Mouse (Mus musculus) neural tube, embryonic 11.5 days (tissue): ENCODE results near the gene Olfr1043. TPM values are rescaled to one million over a fixed set of nuclear protein-coding genes. Genes with fewer than 3 reads are reported as not detected.
"Not testable (repeated sequence)": the region's sequence is repeated elsewhere in the genome, so short reads cannot be mapped to it uniquely, and the experiment has no call there.

Experiments
- ATAC-seq: fragments of 200-750 bp; cut with Nextera tagmentation; 2 replicates; pipeline ENCODE4 v1.8.0; 2017; ENCODE audit warnings: moderate number of reproducible peaks, mild to moderate bottlenecking, moderate TSS enrichment, moderate library complexity; ENCODE audit not compliant: insufficient read depth, low FRiP score, low TSS enrichment
- DNase-seq: peaks from one replicate; pipeline ENCODE4 v3.0.0-alpha.2; 2015; ENCODE audit warnings: low spot score
- H3K27ac ChIP-seq: fragments of 300-500 bp; sonication (generic); 2 replicates; pipeline ENCODE4 v1.5.1; 2014; ENCODE audit warnings: low read depth, mild to moderate bottlenecking, low read length
- H3K27me3 ChIP-seq: fragments of 300-500 bp; sonication (generic); 2 replicates; pipeline ENCODE4 v1.6.1; 2014; ENCODE audit warnings: mild to moderate bottlenecking, low read length, mixed read lengths; ENCODE audit not compliant: control insufficient read depth, insufficient read depth
- H3K36me3 ChIP-seq: fragments of 300-500 bp; sonication (generic); 2 replicates; pipeline ENCODE4 v1.6.1; 2014; ENCODE audit warnings: mild to moderate bottlenecking, low read length, moderate library complexity, mixed read lengths; ENCODE audit not compliant: control insufficient read depth, insufficient read depth
- H3K4me1 ChIP-seq: fragments of 300-500 bp; sonication (generic); 2 replicates; pipeline ENCODE4 v1.6.1; 2014; ENCODE audit warnings: low read length, mixed read lengths; ENCODE audit not compliant: control insufficient read depth, insufficient read depth
- H3K4me2 ChIP-seq: fragments of 300-500 bp; sonication (generic); 2 replicates; pipeline ENCODE4 v1.6.1; 2014; ENCODE audit warnings: low read depth, mild to moderate bottlenecking, moderate library complexity
- H3K4me3 ChIP-seq: fragments of 300-500 bp; sonication (generic); 2 replicates; pipeline ENCODE4 v1.5.1; 2014; ENCODE audit warnings: low read depth, low read length
- H3K9ac ChIP-seq: fragments of 300-500 bp; sonication (generic); 2 replicates; pipeline ENCODE4 v1.6.1; 2014; ENCODE audit warnings: mild to moderate bottlenecking, low read length
- H3K9me3 ChIP-seq: fragments of 300-500 bp; sonication (generic); 2 replicates; pipeline ENCODE4 v1.6.1; 2016; ENCODE audit warnings: low read length; ENCODE audit not compliant: control insufficient read depth
- WGBS: fragments of 180-500 bp; shearing (Covaris S2); extraction: QIAGEN DNeasy Blood & Tissue Kit; methylation state at CpG from one replicate; pipeline ENCODE4 v1.1.7; 2014; 5-methylcytosine and 5-hydroxymethylcytosine counted together
- polyA plus RNA-seq: library from polyadenylated mRNA; unstranded; fragments of >200 nt; fragmentation: Nextera tagmentation; extraction: Ambion mirVana; gene quantifications from 2 replicates; pipeline ENCODE4 v1.2.1, GENCODE M21; 2014

Gene Olfr1043
- not detected in 2 replicates for polyA plus RNA-seq

DNA sequence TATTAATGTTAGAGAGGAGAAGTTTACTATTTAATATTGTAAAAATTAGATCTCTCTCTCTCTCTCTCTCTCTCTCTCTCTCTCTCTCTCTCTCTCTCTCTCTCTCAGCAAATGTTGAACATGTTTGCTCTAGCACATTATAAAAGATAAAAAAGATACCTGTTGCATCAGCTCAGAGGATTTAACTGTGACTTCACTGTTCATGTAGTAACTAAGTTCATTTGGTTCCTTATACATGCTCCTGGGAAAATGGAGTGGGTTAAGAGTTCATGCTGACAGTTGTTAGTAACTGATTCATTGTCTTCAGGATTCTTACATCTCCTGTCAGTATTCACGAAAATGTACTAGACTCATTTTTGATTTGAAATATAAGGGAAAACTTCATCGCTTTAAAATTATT, at the start of gene Olfr1043:
TSS of gene Olfr1043 (minus strand) at position 101 of the 400 bp plus-strand sequence.
- Histone ChIP-seq H3K4me1 (no peaks in the 10 kb centered on the region), H3K27ac (no peak within 1 kb of the TSS), H3K27me3 (no peaks in the 10 kb centered on the region), H3K4me3 (no peak within 1 kb of the TSS), H3K9me3 (no peaks in the 10 kb centered on the region), H3K4me2 (no peak within 1 kb of the TSS), H3K36me3 (no peaks in the 10 kb centered on the region), H3K9ac (no peak within 1 kb of the TSS)
- 94% methylated on average over 2 of the region's 2 CpGs for WGBS
- ATAC-seq (no peak), DNase-seq (no peak)

DNA sequence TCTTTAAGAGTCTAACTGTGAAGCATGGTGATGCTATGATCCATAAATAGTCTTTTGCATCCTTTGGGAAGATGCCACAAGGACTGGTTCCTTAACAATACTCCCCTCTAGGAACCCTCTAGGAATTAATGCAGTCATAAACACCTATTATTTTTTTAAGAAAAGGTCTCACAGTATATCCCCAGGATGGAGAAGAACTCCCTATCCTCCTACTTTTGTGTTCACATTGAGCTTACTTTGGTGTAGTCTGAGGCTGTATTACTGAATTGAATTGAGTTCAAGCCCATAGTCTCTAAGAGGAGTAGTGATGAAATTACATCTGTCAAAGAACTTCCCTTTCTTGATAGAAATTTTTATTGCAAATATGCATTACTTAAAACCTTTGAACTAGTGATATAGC, 35.6 kb upstream of the Olfr1043 start, which contains the start of gene Olfr1045:
TSS of gene Olfr1045 (minus strand) at position 101 of the 400 bp plus-strand sequence.
- Histone ChIP-seq H3K27ac (no peak within 1 kb of the TSS), H3K9me3 (no peaks in the 10 kb centered on the region), H3K27me3 (no peaks in the 10 kb centered on the region), H3K4me3 (no peak within 1 kb of the TSS), H3K9ac (no peak within 1 kb of the TSS), H3K4me2 (no peak within 1 kb of the TSS), H3K36me3 (no peaks in the 10 kb centered on the region), H3K4me1 (no peaks in the 10 kb centered on the region)
- DNase-seq (no peak), ATAC-seq (no peak)

DNA sequence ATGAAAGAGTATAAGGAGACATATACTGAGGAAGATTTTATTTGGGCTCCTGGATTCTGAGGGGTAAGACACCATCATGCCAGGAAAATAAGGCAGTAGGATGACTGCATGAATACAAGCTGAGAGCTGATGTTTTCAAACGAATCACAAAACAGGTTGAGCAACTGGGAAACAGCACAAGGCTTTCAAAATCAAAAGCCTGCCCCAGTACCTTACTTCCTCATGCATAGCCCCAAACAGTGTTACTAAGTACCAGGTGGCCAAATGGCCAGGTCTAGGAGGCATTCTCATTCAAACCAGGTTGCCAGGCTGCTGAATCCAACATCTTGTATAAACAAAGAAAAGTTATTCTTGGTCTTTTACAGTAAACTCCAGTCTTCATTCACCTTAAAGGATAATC, 28.5 kb upstream of the Olfr1043 start:
- H3K27ac ChIP-seq: no peak overlapping the region
- H3K4me1 ChIP-seq: no peaks in the 10 kb centered on the region
- H3K4me2 ChIP-seq: no peak overlapping the region
- DNase-seq (no peak), ATAC-seq (no peak)
- 57% methylated on average over 1 of the region's 1 CpGs for WGBS
- H3K27me3 ChIP-seq: no peaks in the 10 kb centered on the region
- H3K9me3 ChIP-seq: no peaks in the 10 kb centered on the region
- no peak overlapping the region for H3K9ac ChIP-seq
- no peak overlapping the region for H3K4me3 ChIP-seq
- H3K36me3 ChIP-seq: no peaks in the 10 kb centered on the region

GRCm38 (mm10) chr2:86185583-86185982, 18.3 kb upstream of the Olfr1043 start, which contains the start of gene Olfr52:
Gene Olfr52, minus strand, starts transcription at chr2:86185683.
- no peak within 1 kb of the TSS for H3K4me2 ChIP-seq
- no peak for DNase-seq
- no peaks in the 10 kb centered on the region for H3K4me1 ChIP-seq
- H3K4me3 ChIP-seq: no peak within 1 kb of the TSS
- H3K9ac ChIP-seq: no peak within 1 kb of the TSS
- H3K27me3 ChIP-seq: no peaks in the 10 kb centered on the region
- H3K27ac ChIP-seq: no peak within 1 kb of the TSS
- H3K9me3 ChIP-seq: no peaks in the 10 kb centered on the region
- no peak for ATAC-seq
- no peaks in the 10 kb centered on the region for H3K36me3 ChIP-seq

DNA sequence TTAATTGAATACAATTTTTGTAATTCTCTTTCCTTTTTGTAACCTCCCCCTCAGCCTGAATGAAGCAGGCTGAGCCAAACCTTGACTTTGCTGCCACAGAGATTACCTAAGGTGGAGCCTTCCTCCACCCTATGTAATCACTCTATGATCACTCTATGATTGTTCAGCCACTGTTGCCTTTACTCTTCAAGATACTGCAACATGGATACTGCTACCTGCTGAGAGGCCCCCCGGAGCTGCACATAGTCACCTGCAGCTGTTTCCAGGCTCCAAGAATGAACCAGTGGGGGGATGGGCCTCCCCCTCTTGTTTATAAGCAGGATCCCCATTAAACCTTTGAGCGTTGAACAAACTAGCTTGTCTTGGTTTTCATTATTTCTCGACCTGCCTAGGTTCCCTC, 12.6 kb upstream of the Olfr1043 start:
- Histone ChIP-seq H3K36me3 (no peaks in the 10 kb centered on the region), H3K9ac (no peak overlapping the region), H3K4me3 (no peak overlapping the region), H3K9me3 (no peaks in the 10 kb centered on the region), H3K27me3 (no peaks in the 10 kb centered on the region), H3K4me1 (no peaks in the 10 kb centered on the region), H3K27ac (no peak overlapping the region), H3K4me2 (no peak overlapping the region)
- 92% methylated on average over 3 of the region's 3 CpGs for WGBS
- DNase-seq (no peak), ATAC-seq (no peak)

- ATAC-seq (no peak), DNase-seq (no peak)
- Histone ChIP-seq H3K4me2 (no peak within 1 kb of the TSS), H3K4me3 (no peak within 1 kb of the TSS), H3K4me1 (no peaks in the 10 kb centered on the region), H3K27me3 (no peaks in the 10 kb centered on the region), H3K36me3 (no peaks in the 10 kb centered on the region), H3K9me3 (no peaks in the 10 kb centered on the region), H3K9ac (no peak within 1 kb of the TSS), H3K27ac (no peak within 1 kb of the TSS)
Observed at GRCm38 (mm10) chr2:86177720-86178119, 10.4 kb upstream of the Olfr1043 start, which contains the start of gene Olfr1044. Gene Olfr1044, minus strand, starts transcription at chr2:86177820.

DNA sequence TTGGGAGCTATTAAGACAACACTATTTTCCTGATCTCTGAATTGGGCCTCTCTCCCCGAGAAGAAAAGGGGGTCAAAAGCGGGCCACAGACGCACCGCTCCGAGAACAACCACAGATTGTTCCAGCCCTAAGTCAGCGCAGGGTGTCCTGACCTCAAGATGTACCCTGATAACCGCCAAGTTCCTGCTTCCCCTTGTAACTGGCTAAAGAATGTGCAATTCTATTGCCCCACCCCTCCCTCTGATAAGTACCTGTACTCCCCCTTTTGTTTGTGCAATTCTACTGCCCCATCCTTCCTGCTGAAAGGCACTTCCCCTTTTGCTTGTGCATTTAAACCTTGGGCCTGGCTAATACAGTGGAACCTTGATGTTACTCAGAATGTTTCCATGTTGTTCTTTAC, 8.1 kb upstream of the Olfr1043 start:
- ATAC-seq, H3K4me2 ChIP-seq, H3K9me3 ChIP-seq, H3K4me3 ChIP-seq, H3K9ac ChIP-seq, H3K36me3 ChIP-seq, H3K27me3 ChIP-seq, DNase-seq, H3K4me1 ChIP-seq, H3K27ac ChIP-seq: not testable (repeated sequence)
- 86% methylated on average over 7 of the region's 7 CpGs for WGBS

GRCm38 (mm10) chr2:86161738-86162137, 5.6 kb downstream of the Olfr1043 start, which contains the start of gene Olfr1042:
Gene Olfr1042, minus strand, starts transcription at chr2:86161838.
- no peak within 1 kb of the TSS for H3K27ac ChIP-seq
- H3K4me2 ChIP-seq: no peak within 1 kb of the TSS
- H3K27me3 ChIP-seq: no peaks in the 10 kb centered on the region
- no peaks in the 10 kb centered on the region for H3K36me3 ChIP-seq
- H3K4me1 ChIP-seq: no peaks in the 10 kb centered on the region
- DNase-seq: no peak
- no peak within 1 kb of the TSS for H3K9ac ChIP-seq
- no peaks in the 10 kb centered on the region for H3K9me3 ChIP-seq
- WGBS: 92% methylated on average over 2 of the region's 2 CpGs
- no peak for ATAC-seq
- H3K4me3 ChIP-seq: no peak within 1 kb of the TSS

GRCm38 (mm10) chr2:86146632-86147031, 20.7 kb downstream of the Olfr1043 start, which contains the start of gene Olfr1040:
Gene Olfr1040, minus strand, starts transcription at chr2:86146732.
- H3K36me3 ChIP-seq: no peaks in the 10 kb centered on the region
- H3K9me3 ChIP-seq: no peaks in the 10 kb centered on the region
- no peak within 1 kb of the TSS for H3K4me3 ChIP-seq
- no peak within 1 kb of the TSS for H3K9ac ChIP-seq
- no peaks in the 10 kb centered on the region for H3K4me1 ChIP-seq
- no peak within 1 kb of the TSS for H3K27ac ChIP-seq
- WGBS: 91% methylated on average over 1 of the region's 1 CpGs
- no peaks in the 10 kb centered on the region for H3K27me3 ChIP-seq
- DNase-seq: no peak
- ATAC-seq: no peak
- H3K4me2 ChIP-seq: no peak within 1 kb of the TSS
